Mouse (Mus musculus): ENCODE results near the gene Rhou.

GRCm38 (mm10) chr8:123665580-123665979, 11.9 kb downstream of the Rhou start:
- TF ChIP-seq CTCF (conservative IDR thresholded peaks at IDR 0.05; ENCODE audit: insufficient read depth, insufficient read length, low read depth, low read length) (no peak), POLR2A (IDR thresholded peaks at IDR 0.05; ENCODE audit: low read depth, low read length) (no peak)
